Mouse (Mus musculus) thymus, postnatal 14 days (tissue): ENCODE measurements around the gene Trp53bp1.

Experiments used
- DNase-seq: peaks from one replicate; pipeline ENCODE4 v3.0.0; 2021

The Trp53bp1 gene

GRCm38 (mm10) chr2:121271236-121271927 is at the start of gene Trp53bp1:
Gene Trp53bp1 (minus strand): TSS chr2:121271407.
- DNase-seq = peak; percentile 94

GRCm38 (mm10) chr2:121316278-121316677 is 45.1 kb upstream of the Trp53bp1 start:
- DNase-seq = no peak

- no peak for DNase-seq
Observed at GRCm38 (mm10) chr2:121308997-121309416, 37.8 kb upstream of the Trp53bp1 start.

GRCm38 (mm10) chr2:121300036-121300435 is 28.8 kb upstream of the Trp53bp1 start:
- no peak for DNase-seq

- DNase-seq = no peak
Observed at GRCm38 (mm10) chr2:121299471-121299870, 28.3 kb upstream of the Trp53bp1 start.

- no peak for DNase-seq
Observed at GRCm38 (mm10) chr2:121298131-121298530, 26.9 kb upstream of the Trp53bp1 start.

- DNase-seq = no peak
Observed at GRCm38 (mm10) chr2:121297701-121298100, 26.5 kb upstream of the Trp53bp1 start.

- DNase-seq = no peak
Observed at GRCm38 (mm10) chr2:121296754-121297231, 25.6 kb upstream of the Trp53bp1 start.

GRCm38 (mm10) chr2:121295608-121296571 is 24.7 kb upstream of the Trp53bp1 start:
- DNase-seq = peak; percentile 56

GRCm38 (mm10) chr2:121294753-121295607 is 23.8 kb upstream of the Trp53bp1 start:
- DNase-seq = no peak

- no peak for DNase-seq
Observed at GRCm38 (mm10) chr2:121294182-121294581, 23.0 kb upstream of the Trp53bp1 start.

- DNase-seq = no peak
Observed at GRCm38 (mm10) chr2:121292316-121293013, 21.3 kb upstream of the Trp53bp1 start.

GRCm38 (mm10) chr2:121289730-121290540 is 18.7 kb upstream of the Trp53bp1 start:
- peak; percentile 29 for DNase-seq

GRCm38 (mm10) chr2:121288901-121289729 is 17.9 kb upstream of the Trp53bp1 start, which contains the start of gene Map1a:
Gene Map1a (plus strand): TSS chr2:121289600.
- peak; percentile 89 for DNase-seq

GRCm38 (mm10) chr2:121287850-121288249 is 16.6 kb upstream of the Trp53bp1 start:
- DNase-seq = no peak

- DNase-seq = no peak
Observed at GRCm38 (mm10) chr2:121271928-121272516, 815 bp upstream of the Trp53bp1 start.

- DNase-seq = no peak
Observed at GRCm38 (mm10) chr2:121270521-121271235, 529 bp downstream of the Trp53bp1 start.

GRCm38 (mm10) chr2:121268446-121268845 is 2.8 kb downstream of the Trp53bp1 start:
- DNase-seq = no peak

GRCm38 (mm10) chr2:121249758-121250157 is 21.4 kb downstream of the Trp53bp1 start:
- no peak for DNase-seq
